Mouse (Mus musculus): Measurements from ENCODE around the gene Ubtfl1. TPM values are rescaled to one million over a fixed set of nuclear protein-coding genes. Genes with fewer than 3 reads are reported as not detected.
A peak's percentile ranks its signal among the peaks of the same experiment; 100 is the strongest.
"Not testable (repeated sequence)": the region's sequence is repeated elsewhere in the genome, so short reads cannot be mapped to it uniquely, and the experiment has no call there.

The Ubtfl1 gene
- not detected for total RNA-seq (2021)
- long read RNA-seq, experiment 1: 0 reads
- long read RNA-seq, experiment 2: 0 reads

- intact Hi-C loops (cut with DNase I): no loop called here
- DNase-seq: no peak
Measured at GRCm38 (mm10) chr9:18404118-18404517, at the start of gene Ubtfl1. Gene Ubtfl1 (plus strand): TSS chr9:18404418.

- DNase-seq; intact Hi-C loops (cut with DNase I): not testable (repeated sequence)
Measured at GRCm38 (mm10) chr9:18373026-18373425, 31.2 kb upstream of the Ubtfl1 start.

- peak; percentile 34 to 47 for DNase-seq
- intact Hi-C loops (cut with DNase I): no loop called here
Measured at GRCm38 (mm10) chr9:18385782-18386181, 18.4 kb upstream of the Ubtfl1 start.

- intact Hi-C loops (cut with DNase I): no loop called here
- no peak for DNase-seq
Measured at GRCm38 (mm10) chr9:18399629-18400028, 4.6 kb upstream of the Ubtfl1 start.

- intact Hi-C loops (cut with DNase I); DNase-seq: not testable (repeated sequence)
Measured at GRCm38 (mm10) chr9:18402895-18403294, 1.3 kb upstream of the Ubtfl1 start, which contains the start of gene Naalad2. Gene Naalad2 (minus strand): TSS chr9:18402995.

- intact Hi-C loops (cut with DNase I); DNase-seq: not testable (repeated sequence)
Measured at GRCm38 (mm10) chr9:18412371-18412770, 8.2 kb downstream of the Ubtfl1 start.

GRCm38 (mm10) chr9:18430354-18430753, 26.1 kb downstream of the Ubtfl1 start, which contains the start of gene Mbd3l2:
Gene Mbd3l2 (plus strand): TSS chr9:18430654.
- intact Hi-C loops (cut with DNase I): no loop called here
- no peak for DNase-seq

GRCm38 (mm10) chr9:18431687-18432086, 27.5 kb downstream of the Ubtfl1 start:
- intact Hi-C loops (cut with DNase I): no loop called here
- DNase-seq: peak; percentile 6 to 13

GRCm38 (mm10) chr9:18456520-18456919, 52.3 kb downstream of the Ubtfl1 start:
- no peak for DNase-seq
- intact Hi-C loops (cut with DNase I): no loop called here

Small RNA genes within 50 kb of the gene (microRNA-seq; reads per million reads assigned to microRNA genes)
- 0 reads per million in 2 experiments for gene Gm22854

Other genes with a start within 250 kb of the Ubtfl1 start
- gene Chordc1, start 112.3 kb upstream of the Ubtfl1 start, total RNA-seq (2021): 10 to 100 TPM; 42.5 to 56.5 TPM
- gene Naalad2, start 1.4 kb upstream of the Ubtfl1 start, total RNA-seq (2021): 10 to 100 TPM; 14.9 to 15.3 TPM
- gene Mbd3l2, start 26.2 kb downstream of the Ubtfl1 start, total RNA-seq (2021): not detected
- 1 to 10 TPM; 1.3 to 1.5 TPM for gene Zfp558, start 73.8 kb downstream of the Ubtfl1 start, total RNA-seq (2021)
- gene Mbd3l1, start 73.9 kb downstream of the Ubtfl1 start, total RNA-seq (2021): not detected

Data from heart, postnatal 14 days (tissue).